Mouse (Mus musculus) thymus, postnatal 14 days (tissue): ENCODE measurements around the gene Aurkb.

ENCODE experiments used
- DNase-seq: peaks from one replicate; pipeline ENCODE4 v3.0.0; 2021

The Aurkb gene

GRCm38 (mm10) chr11:69036486-69037230 is 8.8 kb upstream of the Aurkb start:
- peak; percentile 87 for DNase-seq

GRCm38 (mm10) chr11:69037231-69038061 is 8.0 kb upstream of the Aurkb start:
- DNase-seq = peak; percentile 88

GRCm38 (mm10) chr11:69038173-69038572 is 7.3 kb upstream of the Aurkb start:
- DNase-seq = no peak

- no peak for DNase-seq
Observed at GRCm38 (mm10) chr11:69046395-69046774, 938 bp downstream of the Aurkb start.

GRCm38 (mm10) chr11:69047592-69047991 is 2.1 kb downstream of the Aurkb start:
- DNase-seq = no peak

GRCm38 (mm10) chr11:69048151-69048550 is 2.7 kb downstream of the Aurkb start:
- no peak for DNase-seq

- no peak for DNase-seq
Observed at GRCm38 (mm10) chr11:69050748-69051147, 5.3 kb downstream of the Aurkb start.

- DNase-seq = no peak
Observed at GRCm38 (mm10) chr11:69051771-69052170, 6.3 kb downstream of the Aurkb start.

- DNase-seq = no peak
Observed at GRCm38 (mm10) chr11:69052824-69053421, 7.5 kb downstream of the Aurkb start.

- DNase-seq = no peak
Observed at GRCm38 (mm10) chr11:69053848-69054247, 8.4 kb downstream of the Aurkb start.

- no peak for DNase-seq
Observed at GRCm38 (mm10) chr11:69058265-69058664, 12.8 kb downstream of the Aurkb start.

- DNase-seq = peak; percentile 31
Observed at GRCm38 (mm10) chr11:69058729-69059356, 13.4 kb downstream of the Aurkb start.

- peak; percentile 96 for DNase-seq
Observed at GRCm38 (mm10) chr11:69059357-69059974, 14.0 kb downstream of the Aurkb start, which contains the start of gene Borcs6. Gene Borcs6 (plus strand): TSS chr11:69059717.

- DNase-seq = peak; percentile 72
Observed at GRCm38 (mm10) chr11:69059975-69060411, 14.5 kb downstream of the Aurkb start.

- peak; percentile 51 for DNase-seq
Observed at GRCm38 (mm10) chr11:69060448-69061254, 15.2 kb downstream of the Aurkb start.

- DNase-seq = no peak
Observed at GRCm38 (mm10) chr11:69061255-69061912, 15.9 kb downstream of the Aurkb start.

GRCm38 (mm10) chr11:69062194-69062760 is 16.8 kb downstream of the Aurkb start:
- peak; percentile 78 for DNase-seq

GRCm38 (mm10) chr11:69062761-69063224 is 17.3 kb downstream of the Aurkb start:
- peak; percentile 96 for DNase-seq

- DNase-seq = peak; percentile 86
Observed at GRCm38 (mm10) chr11:69063413-69064201, 18.2 kb downstream of the Aurkb start.
